Mouse (Mus musculus) neural tube, embryonic 15.5 days (tissue): Measurements from ENCODE around the gene Fryl. TPM values are rescaled to one million over a fixed set of nuclear protein-coding genes. Genes with fewer than 3 reads are reported as not detected.

ENCODE experiments used
- ATAC-seq: fragments of 200-750 bp; cut with Nextera tagmentation; 2 replicates; pipeline ENCODE4 v1.8.0; 2017; ENCODE audit warnings: mild to moderate bottlenecking, moderate TSS enrichment, moderate library complexity; ENCODE audit not compliant: low FRiP score
- H3K27ac ChIP-seq: fragments of 300-500 bp; sonication (generic); replicated peaks from 2 replicates; pipeline ENCODE4 v1.5.1; 2015; ENCODE audit warnings: mild to moderate bottlenecking, inconsistent platforms
- H3K27me3 ChIP-seq: fragments of 300-500 bp; sonication (generic); replicated peaks from 2 replicates; pipeline ENCODE4 v1.6.1; 2015; ENCODE audit warnings: inconsistent platforms
- H3K36me3 ChIP-seq: fragments of 300-500 bp; sonication (generic); 2 replicates; pipeline ENCODE4 v1.6.1; 2015; ENCODE audit warnings: inconsistent platforms
- H3K4me1 ChIP-seq: fragments of 300-500 bp; sonication (generic); 2 replicates; pipeline ENCODE4 v1.6.1; 2015; ENCODE audit warnings: inconsistent platforms
- H3K4me2 ChIP-seq: fragments of 300-500 bp; sonication (generic); 2 replicates; pipeline ENCODE4 v1.6.1; 2015; ENCODE audit warnings: inconsistent platforms, mild to moderate bottlenecking, moderate library complexity
- H3K4me3 ChIP-seq: fragments of 300-500 bp; sonication (generic); replicated peaks from 2 replicates; pipeline ENCODE4 v1.5.1; 2015; ENCODE audit warnings: mild to moderate bottlenecking, inconsistent platforms
- H3K9ac ChIP-seq: fragments of 300-500 bp; sonication (generic); replicated peaks from 2 replicates; pipeline ENCODE4 v1.6.1; 2015; ENCODE audit warnings: mild to moderate bottlenecking, inconsistent platforms
- H3K9me3 ChIP-seq: fragments of 300-500 bp; sonication (generic); replicated peaks from 2 replicates; pipeline ENCODE4 v1.6.1; 2016; ENCODE audit warnings: inconsistent platforms
- WGBS: fragments of 180-500 bp; shearing (Covaris S2); methylation state at CpG from one replicate; pipeline ENCODE4 v1.1.7; 2015; ENCODE audit warnings: mixed read lengths; 5-methylcytosine and 5-hydroxymethylcytosine counted together
- polyA plus RNA-seq: library from polyadenylated mRNA; unstranded; fragments of >200 nt; fragmentation: Nextera tagmentation; extraction: Ambion mirVana; gene quantifications from 2 replicates; pipeline ENCODE4 v1.2.1, GENCODE M21; 2015

Gene Fryl
- polyA plus RNA-seq, 1 experiment from 2014 or later: 37.8 TPM

- no peaks in the 10 kb centered on the region for H3K36me3 ChIP-seq
- no peak overlapping the region for H3K9ac ChIP-seq
- no peaks in the 10 kb centered on the region for H3K27me3 ChIP-seq
- no peaks in the 10 kb centered on the region for H3K9me3 ChIP-seq
- no peak overlapping the region for H3K27ac ChIP-seq
- H3K4me2 ChIP-seq: no peak overlapping the region
- 75% methylated on average over 17 of the region's 17 CpGs for WGBS
- peaks cover 64% of the 10 kb centered on the region for H3K4me1 ChIP-seq
- no peak for ATAC-seq
- H3K4me3 ChIP-seq: no peak overlapping the region
These were observed 23.2 kb downstream of the Fryl start for GRCm38 (mm10) chr5:73233018-73233881.

GRCm38 (mm10) chr5:73232267-73232666 is 24.2 kb downstream of the Fryl start:
- WGBS: 21% methylated on average over 9 of the region's 9 CpGs
- Histone ChIP-seq H3K27me3 (no peaks in the 10 kb centered on the region), H3K4me1 (peaks cover 64% of the 10 kb centered on the region), H3K36me3 (no peaks in the 10 kb centered on the region), H3K27ac (0 out of 2 replicates have a peak overlapping the region, but pooled peaks have one; percentile 9), H3K4me3 (no peak overlapping the region), H3K4me2 (0 out of 2 replicates have a peak overlapping the region, but pooled peaks have one; percentile 6), H3K9ac (no peak overlapping the region), H3K9me3 (no peaks in the 10 kb centered on the region)
- ATAC-seq: no peak

- 8% methylated on average over 6 of the region's 6 CpGs for WGBS
- peaks cover 60% of the 10 kb centered on the region for H3K4me1 ChIP-seq
- H3K9ac ChIP-seq: no peak overlapping the region
- no peaks in the 10 kb centered on the region for H3K27me3 ChIP-seq
- no peak for ATAC-seq
- H3K27ac ChIP-seq: 0 out of 2 replicates have a peak overlapping the region, but pooled peaks have one; percentile 9
- no peak overlapping the region for H3K4me3 ChIP-seq
- H3K36me3 ChIP-seq: no peaks in the 10 kb centered on the region
- no peaks in the 10 kb centered on the region for H3K9me3 ChIP-seq
- H3K4me2 ChIP-seq: 0 out of 2 replicates have a peak overlapping the region, but pooled peaks have one; percentile 6
These were observed 24.6 kb downstream of the Fryl start for GRCm38 (mm10) chr5:73231835-73232234.

- no peaks in the 10 kb centered on the region for H3K36me3 ChIP-seq
- no peak for ATAC-seq
- 47% methylated on average over 4 of the region's 4 CpGs for WGBS
- no peak overlapping the region for H3K4me3 ChIP-seq
- H3K9me3 ChIP-seq: no peaks in the 10 kb centered on the region
- peaks cover 55% of the 10 kb centered on the region for H3K4me1 ChIP-seq
- H3K27ac ChIP-seq: no peak overlapping the region
- no peaks in the 10 kb centered on the region for H3K27me3 ChIP-seq
- H3K9ac ChIP-seq: no peak overlapping the region
- no peak overlapping the region for H3K4me2 ChIP-seq
These were observed 26.2 kb downstream of the Fryl start for GRCm38 (mm10) chr5:73230171-73230570.

GRCm38 (mm10) chr5:73229467-73229866 is 27.0 kb downstream of the Fryl start:
- no peak for ATAC-seq
- Histone ChIP-seq H3K4me1 (peaks cover 50% of the 10 kb centered on the region), H3K9me3 (no peaks in the 10 kb centered on the region), H3K27me3 (no peaks in the 10 kb centered on the region), H3K4me2 (no peak overlapping the region), H3K27ac (no peak overlapping the region), H3K4me3 (no peak overlapping the region), H3K9ac (no peak overlapping the region), H3K36me3 (no peaks in the 10 kb centered on the region)
- 77% methylated on average over 6 of the region's 6 CpGs for WGBS

- Histone ChIP-seq H3K27ac (no peak overlapping the region), H3K4me1 (peaks cover 41% of the 10 kb centered on the region)
These were observed 27.9 kb downstream of the Fryl start for GRCm38 (mm10) chr5:73228291-73229049.

GRCm38 (mm10) chr5:73227518-73228101 is 28.8 kb downstream of the Fryl start:
- Histone ChIP-seq H3K4me1 (peaks cover 34% of the 10 kb centered on the region), H3K9ac (no peak overlapping the region), H3K27me3 (no peaks in the 10 kb centered on the region), H3K4me3 (no peak overlapping the region), H3K27ac (no peak overlapping the region), H3K36me3 (no peaks in the 10 kb centered on the region), H3K9me3 (no peaks in the 10 kb centered on the region), H3K4me2 (no peak overlapping the region)
- WGBS: 68% methylated on average over 11 of the region's 11 CpGs
- no peak for ATAC-seq

More at GRCm38 (mm10) chr5:73228291-73229049, 27.9 kb downstream of the Fryl start:
- no peak overlapping the region for H3K9ac ChIP-seq
- no peak overlapping the region for H3K4me2 ChIP-seq
- ATAC-seq: no peak
- H3K9me3 ChIP-seq: no peaks in the 10 kb centered on the region
- H3K27me3 ChIP-seq: no peaks in the 10 kb centered on the region
- H3K36me3 ChIP-seq: no peaks in the 10 kb centered on the region
- WGBS: 65% methylated on average over 12 of the region's 12 CpGs
- H3K4me3 ChIP-seq: no peak overlapping the region

GRCm38 (mm10) chr5:73223065-73223464 is 33.4 kb downstream of the Fryl start:
- Histone ChIP-seq H3K4me2 (no peak overlapping the region), H3K36me3 (peaks cover 7% of the 10 kb centered on the region; the same call in 1 of the 2 replicates), H3K9ac (no peak overlapping the region), H3K27ac (no peak overlapping the region), H3K4me3 (no peak overlapping the region), H3K9me3 (no peaks in the 10 kb centered on the region), H3K27me3 (no peaks in the 10 kb centered on the region), H3K4me1 (no peaks in the 10 kb centered on the region)
- 79% methylated on average over 6 of the region's 6 CpGs for WGBS
- no peak for ATAC-seq

GRCm38 (mm10) chr5:73222397-73222796 is 34.0 kb downstream of the Fryl start:
- Histone ChIP-seq H3K4me3 (no peak overlapping the region), H3K27ac (no peak overlapping the region), H3K4me2 (no peak overlapping the region), H3K27me3 (no peaks in the 10 kb centered on the region), H3K4me1 (no peaks in the 10 kb centered on the region), H3K36me3 (peaks cover 7% of the 10 kb centered on the region; the same call in 1 of the 2 replicates), H3K9ac (no peak overlapping the region), H3K9me3 (no peaks in the 10 kb centered on the region)
- no peak for ATAC-seq
- WGBS: 53% methylated on average over 6 of the region's 6 CpGs

GRCm38 (mm10) chr5:73221826-73222225 is 34.6 kb downstream of the Fryl start:
- no peaks in the 10 kb centered on the region for H3K9me3 ChIP-seq
- H3K4me2 ChIP-seq: no peak overlapping the region
- no peaks in the 10 kb centered on the region for H3K27me3 ChIP-seq
- H3K36me3 ChIP-seq: peaks cover 7% of the 10 kb centered on the region; the same call in 1 of the 2 replicates
- no peak for ATAC-seq
- H3K4me1 ChIP-seq: no peaks in the 10 kb centered on the region
- H3K4me3 ChIP-seq: no peak overlapping the region
- H3K27ac ChIP-seq: no peak overlapping the region
- WGBS: 91% methylated on average over 7 of the region's 7 CpGs
- no peak overlapping the region for H3K9ac ChIP-seq

- Histone ChIP-seq H3K9me3 (no peaks in the 10 kb centered on the region), H3K4me3 (no peak overlapping the region), H3K9ac (no peak overlapping the region), H3K36me3 (peaks cover 7% of the 10 kb centered on the region; the same call in 1 of the 2 replicates), H3K27me3 (no peaks in the 10 kb centered on the region), H3K27ac (no peak overlapping the region), H3K4me1 (no peaks in the 10 kb centered on the region), H3K4me2 (no peak overlapping the region)
- 76% methylated on average over 3 of the region's 3 CpGs for WGBS
- ATAC-seq: no peak
These were observed 36.7 kb downstream of the Fryl start for GRCm38 (mm10) chr5:73219716-73220115.
